Mouse (Mus musculus): ENCODE data around the gene Tigd4.

- TF ChIP-seq CTCF (IDR thresholded peaks at IDR 0.05): no peak
- TF ChIP-seq EP300 (IDR thresholded peaks at IDR 0.05): no peak
Observed at GRCm38 (mm10) chr3:84568540-84568939, 24.8 kb upstream of the Tigd4 start.

All from lung, postnatal 0 days (tissue).